Mouse (Mus musculus) heart, embryonic 15.5 days (tissue): Measurements from ENCODE around the gene Cwc25. TPM values are rescaled to one million over a fixed set of nuclear protein-coding genes. Genes with fewer than 3 reads are reported as not detected.
A peak's percentile ranks its signal among the peaks of the same experiment; 100 is the strongest.

Source experiments
- ATAC-seq: fragments of 200-750 bp; cut with Nextera tagmentation; replicated peaks from 2 replicates; pipeline ENCODE4 v1.8.0; 2017; ENCODE audit warnings: low read depth, moderate TSS enrichment; ENCODE audit not compliant: insufficient number of reproducible peaks, insufficient read depth, low FRiP score
- H3K27ac ChIP-seq: fragments of 300-500 bp; sonication (generic); 2 replicates; pipeline ENCODE4 v1.5.1; 2015; ENCODE audit warnings: mild to moderate bottlenecking, inconsistent platforms
- H3K27me3 ChIP-seq: fragments of 300-500 bp; sonication (generic); 2 replicates; pipeline ENCODE4 v1.6.1; 2015; ENCODE audit warnings: inconsistent platforms
- H3K36me3 ChIP-seq: fragments of 300-500 bp; sonication (generic); 2 replicates; pipeline ENCODE4 v1.6.1; 2015; ENCODE audit warnings: mild to moderate bottlenecking, inconsistent platforms
- H3K4me1 ChIP-seq: fragments of 300-500 bp; sonication (generic); replicated peaks from 2 replicates; pipeline ENCODE4 v1.6.1; 2015; ENCODE audit warnings: inconsistent platforms
- H3K4me2 ChIP-seq: fragments of 300-500 bp; sonication (generic); 2 replicates; pipeline ENCODE4 v1.6.1; 2015; ENCODE audit warnings: inconsistent platforms, mild to moderate bottlenecking, moderate library complexity
- H3K4me3 ChIP-seq: fragments of 300-500 bp; sonication (generic); 2 replicates; pipeline ENCODE4 v1.5.1; 2015; ENCODE audit warnings: mild to moderate bottlenecking, inconsistent platforms
- H3K9ac ChIP-seq: fragments of 300-500 bp; sonication (generic); 2 replicates; pipeline ENCODE4 v1.6.1; 2015; ENCODE audit warnings: mild to moderate bottlenecking, inconsistent platforms
- H3K9me3 ChIP-seq: fragments of 300-500 bp; sonication (generic); replicated peaks from 2 replicates; pipeline ENCODE4 v1.6.1; 2016; ENCODE audit warnings: inconsistent platforms
- WGBS: fragments of 180-500 bp; shearing (Covaris S2); methylation state at CpG from one replicate; pipeline ENCODE4 v1.1.7; 2015; ENCODE audit warnings: mixed read lengths; 5-methylcytosine and 5-hydroxymethylcytosine counted together
- polyA plus RNA-seq: library from polyadenylated mRNA; unstranded; fragments of >200 nt; fragmentation: Nextera tagmentation; extraction: Ambion mirVana; gene quantifications from 2 replicates; pipeline ENCODE4 v1.2.1, GENCODE M21; 2015

Cwc25 gene
- polyA plus RNA-seq, 1 experiment from 2014 or later, result 9.5 TPM

GRCm38 (mm10) chr11:97808093-97808492 lies 41.7 kb upstream of the Cwc25 start:
- H3K9ac ChIP-seq, result no peak overlapping the region
- H3K27ac ChIP-seq, result peak overlapping the region; percentile 63
- H3K27me3 ChIP-seq, result no peaks in the 10 kb centered on the region
- H3K9me3 ChIP-seq, result no peaks in the 10 kb centered on the region
- H3K4me3 ChIP-seq, result no peak overlapping the region
- ATAC-seq, result no peak
- WGBS, result 36% methylated on average over 2 of the region's 2 CpGs
- H3K4me2 ChIP-seq, result no peak overlapping the region
- 0 out of 2 replicates have a peak, but pooled peaks cover 3% of the 10 kb centered on the region for H3K36me3 ChIP-seq
- peaks cover 94% of the 10 kb centered on the region for H3K4me1 ChIP-seq

GRCm38 (mm10) chr11:97807626-97808025 lies 41.3 kb upstream of the Cwc25 start:
- Histone ChIP-seq H3K4me2 (no peak overlapping the region), H3K9me3 (no peaks in the 10 kb centered on the region), H3K36me3 (0 out of 2 replicates have a peak, but pooled peaks cover 3% of the 10 kb centered on the region), H3K4me1 (peaks cover 92% of the 10 kb centered on the region), H3K9ac (no peak overlapping the region), H3K27me3 (no peaks in the 10 kb centered on the region), H3K4me3 (no peak overlapping the region), H3K27ac (peak overlapping the region; percentile 63)
- no peak for ATAC-seq
- 28% methylated on average over 6 of the region's 6 CpGs for WGBS

GRCm38 (mm10) chr11:97806613-97806964 lies 40.2 kb upstream of the Cwc25 start:
- Histone ChIP-seq H3K9me3 (no peaks in the 10 kb centered on the region), H3K27ac (peak overlapping the region; percentile 92; the same call in 1 of the 2 replicates), H3K4me3 (no peak overlapping the region), H3K27me3 (no peaks in the 10 kb centered on the region), H3K9ac (no peak overlapping the region), H3K4me1 (peaks cover 92% of the 10 kb centered on the region), H3K4me2 (no peak overlapping the region), H3K36me3 (0 out of 2 replicates have a peak, but pooled peaks cover 3% of the 10 kb centered on the region)
- no peak for ATAC-seq
- WGBS, result 72% methylated on average over 7 of the region's 7 CpGs

GRCm38 (mm10) chr11:97805662-97806612 lies 39.6 kb upstream of the Cwc25 start:
- Histone ChIP-seq H3K9me3 (no peaks in the 10 kb centered on the region), H3K27me3 (no peaks in the 10 kb centered on the region), H3K4me2 (peak overlapping the region; percentile 60), H3K27ac (peak overlapping the region; percentile 92), H3K36me3 (0 out of 2 replicates have a peak, but pooled peaks cover 3% of the 10 kb centered on the region), H3K9ac (0 out of 2 replicates have a peak overlapping the region, but pooled peaks have one; percentile 0), H3K4me3 (0 out of 2 replicates have a peak overlapping the region, but pooled peaks have one; percentile 21), H3K4me1 (peaks cover 92% of the 10 kb centered on the region)
- ATAC-seq, result no peak; the same call in 1 of the 2 replicates
- 29% methylated on average over 15 of the region's 15 CpGs for WGBS

GRCm38 (mm10) chr11:97804841-97805661 lies 38.7 kb upstream of the Cwc25 start:
- Histone ChIP-seq H3K36me3 (0 out of 2 replicates have a peak, but pooled peaks cover 3% of the 10 kb centered on the region), H3K27me3 (no peaks in the 10 kb centered on the region), H3K9ac (peak overlapping the region; percentile 29), H3K9me3 (no peaks in the 10 kb centered on the region), H3K4me3 (peak overlapping the region; percentile 21), H3K4me2 (peak overlapping the region; percentile 60), H3K4me1 (peaks cover 85% of the 10 kb centered on the region), H3K27ac (peak overlapping the region; percentile 92)
- 5% methylated on average over 9 of the region's 9 CpGs for WGBS
- peak; percentile 16; the same call in 1 of the 2 replicates for ATAC-seq

GRCm38 (mm10) chr11:97803847-97804246 lies 37.5 kb upstream of the Cwc25 start:
- Histone ChIP-seq H3K36me3 (0 out of 2 replicates have a peak, but pooled peaks cover 3% of the 10 kb centered on the region), H3K27me3 (no peaks in the 10 kb centered on the region), H3K9ac (no peak overlapping the region), H3K4me1 (peaks cover 75% of the 10 kb centered on the region), H3K4me3 (no peak overlapping the region), H3K9me3 (no peaks in the 10 kb centered on the region), H3K27ac (peak overlapping the region; percentile 92), H3K4me2 (no peak overlapping the region)
- no peak for ATAC-seq
- 65% methylated on average over 5 of the region's 5 CpGs for WGBS

- no peak overlapping the region for H3K4me2 ChIP-seq
- no peak overlapping the region for H3K9ac ChIP-seq
- no peaks in the 10 kb centered on the region for H3K27me3 ChIP-seq
- H3K4me3 ChIP-seq, result no peak overlapping the region
- H3K27ac ChIP-seq, result peak overlapping the region; percentile 94; the same call in 1 of the 2 replicates
- 0 out of 2 replicates have a peak, but pooled peaks cover 3% of the 10 kb centered on the region for H3K36me3 ChIP-seq
- ATAC-seq, result no peak
- WGBS, result 58% methylated on average over 6 of the region's 6 CpGs
- H3K9me3 ChIP-seq, result no peaks in the 10 kb centered on the region
- peaks cover 68% of the 10 kb centered on the region for H3K4me1 ChIP-seq
Measured at GRCm38 (mm10) chr11:97802495-97802894, 36.1 kb upstream of the Cwc25 start.

- no peak overlapping the region for H3K4me3 ChIP-seq
- peak overlapping the region; percentile 94 for H3K27ac ChIP-seq
- no peaks in the 10 kb centered on the region for H3K9me3 ChIP-seq
- ATAC-seq, result no peak
- no peak overlapping the region for H3K9ac ChIP-seq
- no peaks in the 10 kb centered on the region for H3K27me3 ChIP-seq
- H3K36me3 ChIP-seq, result 0 out of 2 replicates have a peak, but pooled peaks cover 3% of the 10 kb centered on the region
- 7% methylated on average over 1 of the region's 1 CpGs for WGBS
- peak overlapping the region; percentile 93 for H3K4me2 ChIP-seq
- H3K4me1 ChIP-seq, result peaks cover 65% of the 10 kb centered on the region
Measured at GRCm38 (mm10) chr11:97802194-97802470, 35.8 kb upstream of the Cwc25 start.

- Histone ChIP-seq H3K9me3 (no peaks in the 10 kb centered on the region), H3K4me2 (peak overlapping the region; percentile 93), H3K4me3 (peak overlapping the region; percentile 83), H3K36me3 (no peaks in the 10 kb centered on the region), H3K9ac (peak overlapping the region; percentile 80), H3K4me1 (peaks cover 60% of the 10 kb centered on the region), H3K27me3 (no peaks in the 10 kb centered on the region), H3K27ac (peak overlapping the region; percentile 94)
- no peak for ATAC-seq
- WGBS, result 27% methylated on average over 8 of the region's 8 CpGs
Measured at GRCm38 (mm10) chr11:97801409-97802193, 35.2 kb upstream of the Cwc25 start.

- Histone ChIP-seq H3K9me3 (no peaks in the 10 kb centered on the region), H3K36me3 (no peaks in the 10 kb centered on the region), H3K27me3 (no peaks in the 10 kb centered on the region), H3K9ac (peak overlapping the region; percentile 80), H3K27ac (peak overlapping the region; percentile 94), H3K4me3 (peak overlapping the region; percentile 83), H3K4me1 (peaks cover 53% of the 10 kb centered on the region), H3K4me2 (peak overlapping the region; percentile 93)
- WGBS, result 4% methylated on average over 17 of the region's 17 CpGs
- ATAC-seq, result no peak
Measured at GRCm38 (mm10) chr11:97800691-97801408, 34.5 kb upstream of the Cwc25 start.
